Mouse (Mus musculus) embryonic stem cell, embryonic (primary cell): ENCODE measurements around the gene Ccin.

Experiments used
- CTCF ChIA-PET, 4 experiments: fragments of 300-600 bp in 2 of 4; fragments of 350-600 bp in 2 of 4; sonication (Branson Sonifier 250); formaldehyde crosslinking; loops; one replicate each; lab custom pipeline; 2022; ENCODE audit warnings: inconsistent platforms in 2 of 4; lab: Charles Lee
- POLR2A ChIA-PET, 4 experiments: fragments of 300-600 bp in 2 of 4; fragments of 350-600 bp in 2 of 4; sonication (Branson Sonifier 250); formaldehyde crosslinking; loops; one replicate each; lab custom pipeline; 2022; ENCODE audit warnings: antibody characterized with exemption in 4 of 4, inconsistent platforms in 1 of 4; lab: Charles Lee

Ccin gene

DNA sequence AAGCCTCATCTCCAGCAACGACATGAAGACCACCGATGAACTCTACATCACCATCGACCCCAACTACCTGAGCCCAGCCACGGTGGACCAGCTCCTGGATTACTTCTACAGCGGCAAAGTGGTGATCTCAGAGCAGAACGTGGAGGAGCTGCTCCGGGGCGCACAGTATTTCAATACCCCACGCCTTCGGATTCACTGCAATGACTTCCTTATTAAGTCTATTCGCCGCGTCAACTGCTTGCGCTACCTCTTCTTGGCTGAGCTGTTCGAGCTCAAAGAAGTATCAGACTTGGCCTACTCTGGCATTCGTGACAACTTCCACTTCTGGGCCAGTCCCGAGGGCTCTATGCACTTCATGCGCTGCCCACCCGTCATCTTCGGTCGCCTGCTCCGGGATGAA, 473 bp downstream of the Ccin start:
- CTCF ChIA-PET = interaction anchor here (0.6 to 8.1 kb wide), 10 partner anchors 9 to 554 kb away, joined by 3 to 132 read pairs (median 6); no protein-coding TSS in a partner anchor
- POLR2A ChIA-PET = interaction anchor here in 3 of 4 experiments (0.9 to 6.2 kb wide), 17 partner anchors 9 to 88 kb away, joined by 3 to 53 read pairs (median 5); partner anchors contain the start of genes Clta (in 1 of the 3) and Glipr2 (in 1 of the 3)

DNA sequence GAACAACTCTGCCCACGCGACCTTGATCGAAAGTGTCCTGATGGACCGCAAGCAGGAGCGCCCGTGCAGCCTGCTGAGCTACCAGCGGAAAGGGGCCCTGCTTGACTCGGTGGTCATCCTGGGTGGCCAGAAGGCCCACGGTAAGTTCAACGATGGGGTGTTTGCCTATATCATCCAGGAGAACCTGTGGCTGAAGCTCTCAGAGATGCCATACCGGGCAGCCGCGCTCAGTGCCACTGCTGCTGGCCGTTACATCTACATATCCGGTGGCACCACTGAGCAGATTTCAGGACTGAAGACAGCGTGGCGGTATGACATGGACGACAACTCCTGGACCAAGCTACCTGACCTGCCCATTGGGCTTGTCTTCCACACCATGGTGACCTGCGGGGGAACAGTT, 1.0 kb downstream of the Ccin start:
- CTCF ChIA-PET = interaction anchor here (1.0 to 8.1 kb wide), 8 partner anchors 10 to 135 kb away, joined by 3 to 132 read pairs (median 10); no protein-coding TSS in a partner anchor
- POLR2A ChIA-PET = interaction anchor here (0.6 to 6.2 kb wide), 15 partner anchors 9 to 461 kb away, joined by 3 to 53 read pairs (median 5); partner anchors contain the start of genes Clta (in 1 of the 4), Glipr2 (in 1 of the 4) and Tpm2 (in 1 of the 4)

GRCm38 (mm10) chr4:43988976-43989375, 5.7 kb downstream of the Ccin start:
- POLR2A ChIA-PET = interaction anchor here in 1 of 4 experiments (0.9 to 1.4 kb wide), 4 partner anchors 9 to 33 kb away, joined by 3 to 9 read pairs (median 6); no protein-coding TSS in a partner anchor
- CTCF ChIA-PET = no interaction called here

DNA sequence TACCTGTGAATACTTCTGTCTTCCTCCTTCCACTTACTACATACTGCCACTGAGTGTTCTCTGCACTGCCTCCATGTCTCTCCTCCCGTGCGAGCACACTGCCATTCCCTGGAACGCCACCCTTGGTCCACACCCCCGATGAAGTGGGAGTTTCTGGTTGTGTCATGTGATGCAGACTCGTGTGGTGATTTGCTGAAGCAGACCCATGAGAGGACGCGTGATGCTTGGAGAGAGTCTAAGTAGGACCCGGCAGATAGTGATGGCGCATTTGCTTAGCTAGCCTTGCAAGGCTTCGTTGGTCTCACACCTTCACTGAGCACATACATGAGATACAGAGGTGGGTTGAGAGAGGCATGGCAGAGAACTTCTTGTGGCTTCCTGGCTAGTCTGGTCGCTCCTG, 9.8 kb downstream of the Ccin start:
- POLR2A ChIA-PET = interaction anchor here (0.6 to 3.4 kb wide), 20 partner anchors 9 to 431 kb away, joined by 3 to 20 read pairs (median 4); partner anchors contain the start of genes Clta (in 1 of the 4), Creb3 (in 1 of the 4), Glipr2 (in 1 of the 4) and Tln1 (in 1 of the 4)
- CTCF ChIA-PET = interaction anchor here in 2 of 4 experiments (0.6 to 1.8 kb wide), 2 partner anchors 67 to 233 kb away, joined by 3 to 4 read pairs; no protein-coding TSS in a partner anchor

DNA sequence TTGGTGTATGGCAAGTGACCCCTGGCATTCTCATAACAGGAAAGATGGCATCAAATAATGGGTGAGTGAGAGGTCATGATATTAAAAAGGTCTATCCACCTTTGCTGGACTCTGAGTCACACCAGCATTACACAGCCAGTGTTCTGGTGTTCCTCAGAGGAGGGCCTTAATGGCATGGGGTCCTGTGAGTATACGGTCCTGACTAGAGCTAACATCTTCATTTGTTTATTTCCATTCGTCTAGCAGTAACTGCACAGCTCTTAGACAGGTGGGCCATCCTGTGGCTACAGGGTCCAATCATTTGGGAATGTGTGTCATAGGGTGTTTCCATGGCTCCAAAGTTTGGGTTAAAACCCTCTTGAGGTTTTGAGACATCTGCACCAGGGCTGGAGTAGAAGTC, 11.1 kb downstream of the Ccin start:
- POLR2A ChIA-PET = interaction anchor here in 2 of 4 experiments (1.5 to 3.4 kb wide), 2 partner anchors 10 to 18 kb away, joined by 5 to 19 read pairs; partner anchors contain the start of gene Clta (in 1 of the 2)
- CTCF ChIA-PET = interaction anchor here in 2 of 4 experiments (1.1 to 1.8 kb wide), 2 partner anchors 12 to 69 kb away, joined by 4 to 5 read pairs; no protein-coding TSS in a partner anchor

GRCm38 (mm10) chr4:44003622-44004021, 20.3 kb downstream of the Ccin start:
- POLR2A ChIA-PET = interaction anchor here in 3 of 4 experiments (0.6 to 3.7 kb wide), 12 partner anchors 9 to 240 kb away, joined by 3 to 36 read pairs (median 6); partner anchors contain the start of gene Ccin (in 1 of the 3)
- CTCF ChIA-PET = interaction anchor here (0.6 to 1.6 kb wide), 5 partner anchors 9 to 78 kb away, joined by 3 to 7 read pairs (median 3); no protein-coding TSS in a partner anchor

DNA sequence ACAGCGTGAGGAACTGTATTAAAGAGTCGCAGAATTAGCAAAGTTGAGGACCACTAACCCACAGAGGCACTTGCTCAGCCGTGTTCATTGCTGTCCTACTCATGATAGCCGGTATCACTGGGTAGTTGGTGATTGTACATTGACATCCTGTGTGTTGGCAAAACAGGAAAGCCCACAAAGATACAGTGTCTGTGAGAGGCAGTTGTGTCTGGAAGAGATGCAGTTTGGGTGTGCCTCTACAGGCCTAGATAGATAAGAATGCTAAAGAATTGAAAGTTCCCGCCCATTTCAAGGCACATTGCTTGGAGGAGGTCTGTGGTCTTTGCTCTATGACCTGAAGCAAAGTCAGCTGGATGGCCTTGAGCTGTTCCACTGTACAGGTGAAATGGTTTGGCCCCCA, 20.8 kb downstream of the Ccin start, which contains the start of gene Clta:
Clta (plus strand) TSS at position 327 of the 400 bp plus-strand sequence.
- CTCF ChIA-PET = interaction anchor here in 3 of 4 experiments (0.6 to 1.6 kb wide), 4 partner anchors 8 to 79 kb away, joined by 3 to 7 read pairs (median 4); no protein-coding TSS in a partner anchor
- POLR2A ChIA-PET = interaction anchor here (0.6 to 3.7 kb wide), 29 partner anchors 8 to 241 kb away, joined by 3 to 36 read pairs (median 4); partner anchors contain the start of genes Ccin (in 1 of the 4) and Glipr2 (in 1 of the 4)

DNA sequence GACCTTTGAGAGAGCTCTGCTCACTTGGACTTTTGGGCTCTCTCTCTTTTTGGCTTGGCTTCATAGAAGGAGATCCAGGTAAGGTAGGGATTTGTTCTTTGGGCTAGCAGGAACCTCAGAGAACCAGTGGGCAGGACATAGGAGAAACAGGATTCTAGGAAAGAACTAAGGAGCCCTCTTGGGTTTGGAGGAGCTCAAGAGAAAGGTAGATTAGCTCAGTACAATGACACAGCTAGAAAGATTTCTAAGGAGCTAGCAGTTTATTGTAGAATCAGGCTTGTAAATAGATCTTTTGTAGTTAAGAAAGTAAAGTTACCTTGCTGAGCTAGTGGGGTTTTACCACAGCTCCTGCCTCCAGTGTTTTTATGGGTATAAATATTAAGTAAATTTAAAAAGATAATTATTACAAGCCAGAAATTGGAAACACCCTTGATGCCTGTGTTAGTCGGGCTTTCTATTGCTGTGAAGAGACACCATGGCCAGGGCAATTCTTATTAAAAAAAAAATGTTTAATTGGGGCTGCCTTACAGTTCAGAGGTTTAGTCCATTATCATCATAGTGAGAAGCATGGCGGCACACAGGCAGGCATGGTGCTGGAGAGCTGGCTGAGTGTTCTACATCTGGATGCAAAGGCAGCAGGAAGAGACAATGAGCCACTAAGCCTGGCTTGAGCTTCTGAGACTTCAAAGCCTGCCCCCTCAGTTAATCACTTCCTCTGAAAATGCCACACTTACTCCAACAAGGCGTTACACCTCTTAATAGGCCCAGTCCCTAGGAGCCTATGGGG, 21.5 kb downstream of the Ccin start:
- ChIA-PET CTCF (interaction anchor here in 1 of 4 experiments (1.1 to 1.6 kb wide), 2 partner anchors 22 to 79 kb away, joined by 3 to 7 read pairs; no protein-coding TSS in a partner anchor), POLR2A (interaction anchor here in 3 of 4 experiments (0.6 to 3.7 kb wide), 31 partner anchors 8 to 208 kb away, joined by 3 to 36 read pairs (median 4); partner anchors contain the start of genes Ccin (in 1 of the 3) and Glipr2 (in 1 of the 3))

GRCm38 (mm10) chr4:44010176-44010575, 26.9 kb downstream of the Ccin start:
- ChIA-PET POLR2A (interaction anchor here in 2 of 4 experiments (0.5 to 1.0 kb wide), 3 partner anchors 12 to 1096 kb away, joined by 4 to 5 read pairs (median 4); no protein-coding TSS in a partner anchor), CTCF (interaction anchor here in 2 of 4 experiments (0.7 to 1.9 kb wide), 2 partner anchors 63 to 85 kb away, joined by 3 to 4 read pairs; no protein-coding TSS in a partner anchor)

- ChIA-PET POLR2A (interaction anchor here in 3 of 4 experiments (0.6 to 3.5 kb wide), 16 partner anchors 11 to 348 kb away, joined by 3 to 38 read pairs (median 8); partner anchors contain the start of genes Ccin (in 1 of the 3) and Glipr2 (in 1 of the 3)), CTCF (interaction anchor here in 3 of 4 experiments (0.7 to 1.9 kb wide), 5 partner anchors 62 to 290 kb away, joined by 3 to 5 read pairs (median 3); no protein-coding TSS in a partner anchor)
These were observed 27.6 kb downstream of the Ccin start for GRCm38 (mm10) chr4:44010893-44011292.

- ChIA-PET POLR2A (interaction anchor here (0.6 to 3.5 kb wide), 127 partner anchors 7 to 1580 kb away, joined by 3 to 38 read pairs (median 4); partner anchors contain the start of genes Clta (in 3 of the 4), Creb3 (in 2 of the 4), Glipr2 (in 2 of the 4) and Tln1 (in 2 of the 4)), CTCF (interaction anchor here (0.5 to 1.9 kb wide), 16 partner anchors 8 to 289 kb away, joined by 3 to 8 read pairs (median 3); no protein-coding TSS in a partner anchor)
These were observed 28.5 kb downstream of the Ccin start for GRCm38 (mm10) chr4:44011799-44012198.

- ChIA-PET CTCF (interaction anchor here in 3 of 4 experiments (0.6 to 1.6 kb wide), 10 partner anchors 9 to 252 kb away, joined by 3 to 6 read pairs (median 3); no protein-coding TSS in a partner anchor), POLR2A (interaction anchor here (0.6 to 3.5 kb wide), 132 partner anchors 8 to 1579 kb away, joined by 3 to 38 read pairs (median 4); partner anchors contain the start of genes Clta (in 3 of the 4), Creb3 (in 2 of the 4), Glipr2 (in 2 of the 4) and Tln1 (in 2 of the 4))
These were observed 29.4 kb downstream of the Ccin start for GRCm38 (mm10) chr4:44012376-44013367.

GRCm38 (mm10) chr4:44013391-44014070, 30.2 kb downstream of the Ccin start:
- ChIA-PET POLR2A (interaction anchor here (0.5 to 3.5 kb wide), 36 partner anchors 9 to 224 kb away, joined by 3 to 38 read pairs (median 4); partner anchors contain the start of gene Clta (in 2 of the 4)), CTCF (no interaction called here)

GRCm38 (mm10) chr4:44016071-44016470, 32.8 kb downstream of the Ccin start:
- ChIA-PET CTCF (no interaction called here), POLR2A (interaction anchor here in 2 of 4 experiments (1.0 to 3.0 kb wide), 8 partner anchors 10 to 152 kb away, joined by 3 to 16 read pairs (median 4); no protein-coding TSS in a partner anchor)

DNA sequence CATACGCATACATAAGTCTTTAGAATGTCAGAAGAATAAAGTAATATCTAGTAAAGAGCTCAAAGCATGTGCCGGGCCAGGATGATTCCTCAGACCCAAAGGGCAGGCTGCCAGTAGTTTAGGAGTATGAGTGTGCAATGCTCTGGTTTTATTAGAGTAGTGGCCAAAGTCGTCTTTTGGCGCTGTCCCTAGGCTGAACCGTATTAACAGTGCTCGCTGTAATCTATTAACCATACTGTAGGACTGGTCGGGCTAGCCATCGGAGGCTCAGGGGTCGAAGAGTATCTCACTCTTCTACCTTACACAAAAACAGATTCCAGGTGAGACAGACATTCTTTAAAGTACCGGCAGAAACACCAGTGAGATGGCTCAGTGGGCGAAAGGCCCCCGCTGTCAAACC, 33.5 kb downstream of the Ccin start:
- CTCF ChIA-PET = interaction anchor here in 1 of 4 experiments (0.6 kb wide), 1 partner anchor 452 kb away, joined by 3 read pairs; no protein-coding TSS in a partner anchor
- POLR2A ChIA-PET = interaction anchor here in 2 of 4 experiments (0.7 to 2.2 kb wide), 7 partner anchors 10 to 84 kb away, joined by 3 to 6 read pairs (median 4); no protein-coding TSS in a partner anchor
